Mouse (Mus musculus) embryonic fibroblast, embryonic 13.5 days (primary cell): ENCODE data around the gene Ssr2. TPM values are rescaled to one million over a fixed set of nuclear protein-coding genes. Genes with fewer than 3 reads are reported as not detected.
A peak's percentile ranks its signal among the peaks of the same experiment; 100 is the strongest.

Experiments used
- H3K27ac ChIP-seq: 2 replicates; pipeline ENCODE4 v1.5.1; 2012; ENCODE audit warnings: low read length, control low read depth, inconsistent platforms; ENCODE audit not compliant: insufficient read depth
- H3K4me1 ChIP-seq: 2 replicates; pipeline ENCODE4 v1.6.1; 2011; ENCODE audit warnings: low read length; ENCODE audit not compliant: control insufficient read depth, insufficient read depth
- H3K4me3 ChIP-seq: 2 replicates; pipeline ENCODE4 v1.5.1; 2011; ENCODE audit warnings: mild to moderate bottlenecking, control low read depth, low read length; ENCODE audit not compliant: insufficient read depth
- CTCF ChIP-seq: IDR thresholded peaks from 2 replicates; pipeline ENCODE4 v1.5.1; 2011; ENCODE audit warnings: mild to moderate bottlenecking, control low read depth, low read length, moderate library complexity, borderline replicate concordance; ENCODE audit not compliant: insufficient read depth
- POLR2A ChIP-seq: IDR thresholded peaks from 2 replicates; pipeline ENCODE4 v1.6.1; 2011; ENCODE audit warnings: low read depth, mild to moderate bottlenecking, control low read depth, low read length, moderate library complexity
- polyA plus RNA-seq: library from polyadenylated mRNA; stranded (reverse); fragments of >200 nt; gene quantifications from 2 replicates; pipeline ENCODE4 v1.2.4, GENCODE M21; 2011; ENCODE audit warnings: low read depth; ENCODE audit not compliant: missing spikeins, insufficient read length

The Ssr2 gene
- polyA plus RNA-seq, 1 experiment: 298 TPM

DNA sequence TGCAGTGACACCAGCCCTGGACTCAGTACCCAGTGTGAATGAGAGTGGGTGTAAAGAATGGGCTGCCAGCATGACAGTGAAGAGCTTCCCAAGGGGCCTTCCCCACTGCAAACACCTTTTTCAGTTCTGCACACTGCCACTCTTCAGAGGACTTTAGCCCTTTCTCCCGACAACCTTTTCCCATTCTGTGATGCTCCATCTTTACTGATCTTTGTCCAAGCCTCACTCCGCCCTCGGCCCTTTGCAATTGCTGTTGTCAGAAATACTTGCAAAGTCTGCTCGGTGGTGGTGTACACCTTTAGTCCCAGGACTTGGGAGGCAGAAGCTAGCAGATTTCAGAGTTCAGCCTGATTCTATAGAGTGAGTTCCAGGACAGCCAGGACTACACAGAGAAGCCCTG is 24.1 kb upstream of the Ssr2 start:
- TF ChIP-seq POLR2A: no peak
- no peak for TF ChIP-seq CTCF
- peak overlapping the region; percentile 74 for H3K4me3 ChIP-seq
- no peaks in the 10 kb centered on the region for H3K4me1 ChIP-seq
- H3K27ac ChIP-seq: no peak overlapping the region

DNA sequence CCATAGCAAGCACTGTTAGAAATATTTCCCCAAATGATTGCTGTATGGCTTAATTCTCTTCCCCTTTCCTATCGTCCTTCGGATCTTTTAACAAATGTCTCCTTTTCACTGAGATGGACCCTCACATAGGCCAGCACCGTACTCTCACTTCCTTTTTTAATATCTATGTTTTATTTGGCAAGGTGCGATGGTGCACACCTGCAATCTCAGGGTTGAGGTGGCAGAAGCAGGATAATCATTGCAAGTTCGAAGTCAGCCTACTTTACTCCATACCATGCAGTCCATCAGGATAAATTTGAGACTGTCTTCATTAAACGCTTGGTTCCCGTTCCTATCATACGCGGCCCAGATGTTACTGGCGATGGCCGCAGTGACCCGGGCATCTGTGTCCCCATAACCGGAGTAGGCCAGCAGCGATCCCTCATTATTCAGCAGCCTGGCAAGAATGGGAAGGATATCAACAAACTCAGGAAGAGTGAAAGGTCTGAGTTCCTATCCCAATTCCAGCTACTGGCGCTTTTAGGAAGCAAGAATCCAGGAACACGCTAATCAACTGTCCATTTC is 23.5 kb upstream of the Ssr2 start:
- Histone ChIP-seq H3K4me3 (peak overlapping the region; percentile 74), H3K4me1 (no peaks in the 10 kb centered on the region), H3K27ac (peak overlapping the region; percentile 32; the same call in 1 of the 2 replicates)
- TF ChIP-seq CTCF: no peak
- no peak for TF ChIP-seq POLR2A

DNA sequence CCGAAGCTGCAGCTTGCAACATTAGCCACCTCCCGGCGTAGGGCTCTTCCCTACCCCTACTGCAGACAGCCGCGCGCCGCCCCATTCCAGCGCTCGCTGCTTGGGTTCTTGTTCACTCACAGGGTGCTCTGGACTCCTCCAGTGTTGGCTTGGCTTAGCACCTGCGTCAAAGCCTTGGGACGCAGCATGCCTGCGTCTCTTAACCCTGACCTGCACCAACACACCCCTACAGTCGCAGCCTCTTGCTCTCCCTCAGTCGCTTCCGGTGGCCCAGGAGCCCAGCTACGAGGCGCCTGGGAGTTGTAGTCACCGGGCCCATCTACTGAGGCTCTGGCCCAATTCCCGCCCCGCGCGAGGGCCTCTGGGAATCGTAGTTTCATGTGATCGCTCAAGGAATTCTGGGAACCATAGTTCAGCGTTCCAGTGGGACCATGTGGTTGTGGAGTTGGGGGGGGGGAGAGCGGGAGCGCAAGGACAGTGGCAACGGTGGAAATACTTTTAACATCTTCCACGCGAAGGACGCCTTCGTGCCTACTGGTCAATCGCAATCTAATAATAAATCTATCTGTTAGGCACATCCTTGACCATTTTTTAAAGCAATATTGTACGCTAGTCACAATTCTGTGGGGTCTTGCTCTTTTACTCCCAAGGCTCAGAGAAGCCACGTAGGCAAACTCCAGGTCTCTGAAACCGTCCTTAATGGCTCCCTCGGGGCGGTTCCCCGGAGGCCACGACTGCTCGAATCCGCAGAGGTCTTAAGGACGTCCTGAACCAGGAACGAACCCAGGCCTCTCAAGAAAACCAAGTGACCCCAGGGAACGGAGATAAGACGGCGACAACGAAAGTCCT is 22.8 kb upstream of the Ssr2 start, which contains the start of gene Lamtor2:
Gene Lamtor2, minus strand, starts transcription at position 399 of the 849 bp plus-strand sequence.
- peak within 1 kb of the TSS; percentile 97 for H3K27ac ChIP-seq
- H3K4me1 ChIP-seq: no peaks in the 10 kb centered on the region
- peak within 1 kb of the TSS; percentile 85 for H3K4me3 ChIP-seq
- TF ChIP-seq CTCF: no peak
- TF ChIP-seq POLR2A: peak; percentile 74

DNA sequence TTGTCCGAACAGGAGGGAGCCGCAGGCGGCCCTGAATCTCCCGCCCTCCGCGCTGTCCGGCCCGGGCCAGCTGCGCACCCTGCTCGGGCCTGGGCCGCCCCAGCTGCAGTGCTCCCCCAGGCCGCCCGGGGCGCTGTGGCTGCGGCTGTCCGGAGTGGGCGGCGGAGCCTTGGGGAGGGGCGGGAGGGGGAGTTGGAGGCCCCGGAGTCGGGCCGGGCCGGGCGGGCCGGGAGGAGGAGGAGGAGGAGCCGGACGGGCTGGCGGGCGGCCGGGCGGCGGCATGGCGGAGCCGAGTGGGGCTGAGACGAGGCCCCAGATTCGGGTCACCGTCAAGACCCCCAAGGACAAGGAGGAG is 22.2 kb upstream of the Ssr2 start, which contains the start of gene Ubqln4:
Gene Ubqln4, plus strand, starts transcription at position 234 of the 355 bp plus-strand sequence.
- TF ChIP-seq CTCF (peak; percentile 48), POLR2A (peak; percentile 69)
- Histone ChIP-seq H3K4me3 (peak within 1 kb of the TSS; percentile 85), H3K4me1 (no peaks in the 10 kb centered on the region), H3K27ac (peak within 1 kb of the TSS; percentile 97)

DNA sequence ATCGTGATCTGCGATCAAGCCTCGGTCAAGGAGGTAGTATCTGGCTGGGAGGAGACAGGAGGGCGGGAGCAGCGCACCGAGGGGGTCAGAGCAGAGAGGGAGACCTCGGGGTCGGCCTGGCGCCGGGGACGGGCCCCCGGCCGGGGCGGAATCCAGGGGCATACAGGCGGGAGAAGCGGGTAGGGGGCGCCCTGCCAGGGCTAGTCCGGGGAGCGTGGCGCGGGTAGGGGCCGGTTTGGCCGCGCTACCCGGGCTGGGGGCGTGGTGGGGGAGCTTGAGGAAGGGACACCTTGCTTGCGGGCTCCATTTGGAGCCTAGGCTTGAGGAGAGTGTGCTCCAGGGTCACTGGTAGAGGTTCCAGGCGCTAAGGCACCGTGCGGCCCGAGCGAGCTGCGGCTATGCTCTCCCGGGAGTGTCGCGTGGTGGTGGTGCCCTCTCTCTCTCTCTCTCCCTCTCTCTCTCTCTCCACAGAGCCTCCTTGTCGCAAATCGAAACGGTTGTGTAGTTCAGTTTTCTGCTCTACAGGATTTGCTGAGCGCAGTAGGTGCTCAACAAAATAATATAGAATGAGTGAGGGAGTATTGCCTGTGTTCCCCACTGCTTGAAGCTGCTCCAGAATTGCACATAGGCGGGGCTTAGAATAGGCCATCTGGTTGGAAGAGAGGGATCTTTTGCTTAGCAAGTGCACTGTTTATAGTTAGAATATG is 21.6 kb upstream of the Ssr2 start:
- TF ChIP-seq CTCF (no peak), POLR2A (no peak)
- no peaks in the 10 kb centered on the region for H3K4me1 ChIP-seq
- peak overlapping the region; percentile 85 for H3K4me3 ChIP-seq

DNA sequence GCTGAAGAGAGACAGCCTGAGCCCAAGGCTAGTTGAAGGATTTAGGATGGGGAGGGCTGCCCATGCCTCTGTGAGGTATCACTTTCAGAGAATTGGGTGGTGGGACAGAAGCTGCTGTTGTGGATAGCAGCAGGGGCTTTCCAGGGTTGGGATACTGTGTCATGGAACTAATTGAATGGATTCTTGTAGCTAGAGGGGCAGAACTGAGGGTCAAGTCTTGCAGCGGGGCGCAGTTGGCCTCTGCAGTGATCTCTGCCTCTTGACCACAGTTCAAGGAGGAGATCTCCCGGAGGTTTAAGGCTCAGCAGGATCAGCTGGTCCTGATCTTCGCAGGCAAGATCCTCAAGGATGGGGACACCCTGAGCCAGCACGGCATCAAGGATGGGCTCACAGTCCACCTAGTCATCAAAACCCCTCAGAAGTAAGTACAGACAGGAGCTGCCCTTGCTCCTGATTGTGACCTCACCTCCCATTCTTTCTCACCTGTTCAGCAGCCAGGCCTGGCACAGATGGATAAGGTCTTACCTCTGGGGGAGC is 20.5 kb upstream of the Ssr2 start:
- no peak overlapping the region for H3K27ac ChIP-seq
- no peaks in the 10 kb centered on the region for H3K4me1 ChIP-seq
- TF ChIP-seq CTCF (no peak), POLR2A (no peak)
- no peak overlapping the region for H3K4me3 ChIP-seq

More for the DNA sequence above, 21.6 kb upstream of the Ssr2 start:
- peak overlapping the region; percentile 69 for H3K27ac ChIP-seq

DNA sequence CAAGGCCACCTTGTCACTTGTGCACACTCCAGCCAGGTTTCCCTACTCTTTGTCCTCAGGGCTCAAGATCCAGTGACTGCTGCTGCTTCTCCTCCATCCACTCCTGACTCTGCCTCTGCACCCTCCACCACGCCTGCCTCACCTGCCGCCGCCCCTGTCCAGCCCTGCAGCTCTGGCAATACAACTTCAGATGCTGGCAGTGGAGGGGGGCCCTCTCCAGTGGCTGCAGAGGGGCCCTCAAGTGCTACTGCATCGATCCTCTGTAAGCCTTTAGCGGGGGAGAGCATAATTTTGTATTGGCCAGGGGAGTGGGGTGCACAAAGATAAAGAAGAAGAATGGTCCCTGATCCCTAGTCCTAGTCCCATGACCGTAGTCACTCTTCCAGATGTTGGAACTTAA is 19.9 kb upstream of the Ssr2 start:
- Histone ChIP-seq H3K4me3 (no peak overlapping the region), H3K4me1 (no peaks in the 10 kb centered on the region)
- TF ChIP-seq CTCF (no peak), POLR2A (no peak)

DNA sequence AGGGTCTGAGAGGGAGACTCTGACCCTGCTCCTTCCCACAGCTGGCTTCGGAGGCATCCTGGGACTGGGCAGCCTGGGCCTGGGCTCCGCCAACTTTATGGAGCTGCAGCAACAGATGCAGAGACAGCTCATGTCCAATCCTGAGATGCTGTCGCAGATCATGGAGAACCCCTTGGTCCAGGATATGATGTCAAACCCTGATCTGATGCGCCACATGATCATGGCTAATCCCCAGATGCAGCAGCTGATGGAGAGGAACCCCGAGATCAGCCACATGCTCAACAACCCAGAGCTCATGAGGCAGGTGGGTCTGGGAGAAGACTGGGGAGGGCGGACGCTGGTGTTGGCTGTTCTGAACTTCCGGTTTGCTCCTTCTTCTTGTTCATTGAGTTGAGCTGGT is 19.1 kb upstream of the Ssr2 start:
- H3K4me1 ChIP-seq: no peaks in the 10 kb centered on the region
- TF ChIP-seq CTCF (no peak), POLR2A (no peak)
- H3K27ac ChIP-seq: no peak overlapping the region
- H3K4me3 ChIP-seq: no peak overlapping the region

More for the DNA sequence above, 19.9 kb upstream of the Ssr2 start:
- no peak overlapping the region for H3K27ac ChIP-seq

DNA sequence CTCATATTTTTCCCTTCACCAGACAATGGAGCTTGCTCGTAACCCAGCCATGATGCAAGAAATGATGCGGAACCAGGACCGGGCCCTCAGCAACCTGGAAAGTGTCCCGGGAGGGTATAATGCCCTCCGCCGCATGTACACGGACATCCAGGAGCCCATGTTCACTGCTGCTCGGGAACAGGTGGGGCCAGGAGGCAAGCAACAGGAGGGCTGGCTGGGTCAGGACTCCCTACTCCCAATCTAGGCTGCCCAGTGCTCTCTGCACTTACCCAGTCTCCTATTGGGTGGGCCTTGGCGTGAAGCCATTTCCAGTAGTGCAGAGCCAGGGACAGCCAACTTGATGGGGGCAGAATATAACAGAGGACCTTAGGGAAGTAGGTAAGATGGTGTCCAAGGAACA is 16.1 kb upstream of the Ssr2 start:
- Histone ChIP-seq H3K4me1 (no peaks in the 10 kb centered on the region; the same call in 1 of the 2 replicates), H3K27ac (no peak overlapping the region), H3K4me3 (no peak overlapping the region)
- no peak for TF ChIP-seq CTCF

DNA sequence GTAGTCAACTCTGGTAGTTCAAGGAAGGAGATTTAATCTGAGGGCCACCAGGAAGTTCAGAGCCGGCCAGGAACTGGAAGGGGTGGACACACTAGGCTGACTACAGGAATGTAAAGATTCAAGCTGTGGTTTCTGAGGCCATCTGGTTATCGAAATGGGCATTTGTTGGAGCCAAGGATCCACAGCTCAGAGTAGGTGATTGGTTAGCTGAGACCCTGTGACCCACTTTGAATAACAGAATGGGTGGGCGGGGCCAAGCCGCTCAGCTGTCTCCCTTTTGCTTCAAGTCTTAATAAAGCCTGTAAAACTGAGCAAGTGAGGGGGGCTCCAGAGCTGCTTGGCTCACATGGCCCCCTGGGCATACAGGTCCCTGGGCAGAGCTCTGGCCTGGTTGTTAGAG is 13.7 kb upstream of the Ssr2 start:
- TF ChIP-seq POLR2A (no peak), CTCF (no peak)
- Histone ChIP-seq H3K4me1 (no peaks in the 10 kb centered on the region; the same call in 1 of the 2 replicates), H3K27ac (no peak overlapping the region), H3K4me3 (no peak overlapping the region)
